Mouse (Mus musculus) right cerebral cortex, postnatal 10 days (tissue): ENCODE measurements around the gene Med28.

ENCODE experiments used
- DNase-seq, 2 experiments: peaks; one replicate each; pipeline ENCODE4 v3.0.0; 2021; ENCODE audit warnings: low spot score in 2 of 2

Med28 gene

DNA sequence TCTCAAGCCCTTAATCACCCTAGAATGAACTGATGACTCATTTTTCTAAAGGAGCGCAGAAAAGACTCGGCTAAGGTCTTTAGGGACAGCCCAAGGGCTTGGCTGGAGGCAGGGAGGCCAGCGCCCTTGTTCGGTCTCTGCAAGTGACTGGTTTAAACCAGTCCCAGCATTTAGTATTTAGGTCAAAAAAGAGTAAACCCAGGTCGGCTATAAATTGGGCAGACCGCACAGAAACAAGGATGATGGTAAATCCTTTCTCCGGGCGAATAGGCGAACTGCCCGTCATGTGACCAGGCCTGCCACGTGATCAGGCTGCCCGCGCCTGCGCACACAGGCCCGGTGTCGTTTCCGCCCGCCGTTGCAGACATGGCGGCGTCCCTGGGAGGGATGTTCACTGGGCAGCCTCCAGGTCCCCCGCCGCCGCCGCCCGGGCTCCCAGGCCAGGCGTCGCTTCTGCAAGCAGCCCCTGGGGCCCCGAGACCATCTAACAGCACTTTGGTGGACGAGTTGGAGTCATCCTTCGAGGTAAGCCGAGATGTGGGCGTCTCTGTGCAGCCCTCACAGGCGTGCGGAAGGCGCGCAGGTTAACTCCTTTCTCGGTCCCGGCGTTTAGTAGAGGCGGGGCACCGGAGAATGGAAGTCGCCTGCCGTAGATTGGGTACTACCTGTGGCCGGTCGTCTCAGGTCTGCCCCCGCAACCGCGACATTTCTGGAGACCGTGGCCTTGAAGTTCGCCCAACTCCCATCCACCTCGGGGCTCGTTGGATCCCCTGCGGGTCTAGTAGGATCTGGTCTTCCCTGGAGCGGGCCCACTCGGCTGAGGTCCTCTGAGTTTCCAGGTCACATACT is at the start of gene Med28:
Gene Med28 (plus strand): TSS at position 270 of the 849 bp plus-strand sequence.
- peak; percentile 97 for DNase-seq

- DNase-seq, result no peak
These were observed 47.1 kb upstream of the Med28 start for GRCm38 (mm10) chr5:45472880-45473450.

- no peak for DNase-seq
These were observed 46.5 kb upstream of the Med28 start for GRCm38 (mm10) chr5:45473521-45473920.

GRCm38 (mm10) chr5:45474215-45474614 is 45.8 kb upstream of the Med28 start:
- peak; percentile 68 to 73 for DNase-seq

GRCm38 (mm10) chr5:45474758-45475157 is 45.3 kb upstream of the Med28 start:
- no peak for DNase-seq

GRCm38 (mm10) chr5:45475771-45476170 is 44.3 kb upstream of the Med28 start:
- no peak for DNase-seq

- DNase-seq, result no peak
These were observed 43.7 kb upstream of the Med28 start for GRCm38 (mm10) chr5:45476288-45476687.

- no peak for DNase-seq
These were observed 42.4 kb upstream of the Med28 start for GRCm38 (mm10) chr5:45477601-45478000.

DNA sequence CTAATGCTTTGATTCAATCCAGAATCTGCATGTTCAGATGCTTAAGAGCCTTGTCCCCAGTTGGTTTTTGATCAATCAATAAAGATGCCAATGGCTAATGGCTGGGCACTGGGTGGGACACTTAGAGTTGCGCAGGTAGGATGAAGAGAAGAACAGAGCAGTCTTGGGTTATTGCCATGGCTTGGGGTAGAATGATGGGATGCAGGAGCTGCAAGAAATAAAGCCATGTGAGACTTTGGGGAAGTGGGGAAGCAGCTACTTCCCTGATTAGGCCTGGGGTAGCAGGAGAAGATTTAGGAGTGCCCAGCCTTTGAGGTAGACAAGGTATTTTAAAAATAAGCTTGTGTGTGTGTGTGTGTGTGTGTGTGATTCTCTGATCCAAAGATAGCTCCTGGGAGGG is 40.0 kb upstream of the Med28 start:
- no peak for DNase-seq

DNA sequence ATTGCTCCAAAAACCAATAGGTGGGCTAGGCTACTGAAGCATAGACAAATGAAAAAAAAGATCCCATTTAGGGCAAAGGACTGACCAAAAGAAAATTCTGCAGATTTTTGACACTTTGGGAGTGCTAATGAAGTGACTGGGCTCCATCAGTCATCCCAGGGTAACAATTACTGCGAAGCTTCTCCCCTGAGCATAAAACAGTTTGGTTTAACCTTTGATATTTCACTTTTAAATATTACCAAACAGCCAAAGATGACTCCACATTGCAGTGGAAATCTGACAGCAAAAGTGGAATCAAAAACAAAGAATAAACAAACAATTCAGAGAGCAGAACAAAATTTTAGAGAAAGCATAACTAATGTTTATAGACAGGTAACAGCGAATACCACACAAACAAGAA is 38.9 kb upstream of the Med28 start:
- no peak for DNase-seq

DNA sequence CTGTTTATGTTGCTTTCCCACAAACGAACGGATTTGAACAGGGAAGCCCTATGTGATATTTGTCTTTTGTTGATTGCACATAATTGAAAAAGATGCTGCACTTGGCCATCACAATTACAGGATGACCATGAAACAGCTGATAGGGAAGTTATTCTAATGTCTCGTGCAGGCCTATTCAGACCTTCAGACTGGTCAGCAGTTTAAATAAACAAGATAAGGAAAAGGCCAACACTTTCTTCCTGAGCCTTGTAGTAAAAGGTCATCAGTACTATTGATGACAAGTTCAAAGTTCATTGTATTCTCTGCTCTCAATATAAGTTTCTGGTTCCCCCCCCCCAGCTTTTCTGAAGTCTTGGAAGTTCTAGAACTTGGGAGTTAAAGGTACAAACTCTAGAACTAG is 37.4 kb upstream of the Med28 start:
- DNase-seq, result no peak

GRCm38 (mm10) chr5:45483654-45484053 is 36.4 kb upstream of the Med28 start:
- no peak for DNase-seq

DNA sequence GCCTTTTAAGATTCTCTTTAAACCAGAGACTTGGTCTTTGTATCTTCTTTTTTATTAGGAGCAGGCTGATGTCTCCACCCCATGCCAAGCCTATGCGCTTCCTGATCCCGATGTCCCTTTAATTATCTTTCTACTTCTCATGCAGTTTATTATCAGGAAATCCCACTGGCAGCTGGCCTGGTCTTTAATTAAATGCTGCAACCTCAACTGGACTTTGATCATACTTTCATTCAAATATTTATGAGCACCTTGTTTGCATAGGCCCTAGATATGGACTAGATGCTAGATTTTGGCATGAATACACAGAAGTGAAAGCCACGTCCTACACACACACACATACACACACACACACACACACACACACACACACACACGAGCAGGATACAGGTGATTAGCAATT is 28.3 kb upstream of the Med28 start:
- no peak for DNase-seq

- peak; percentile 98 for DNase-seq
These were observed 26.6 kb upstream of the Med28 start, which contains the start of gene Lap3 for GRCm38 (mm10) chr5:45493191-45494092. Gene Lap3, plus strand, starts transcription at chr5:45493374.

DNA sequence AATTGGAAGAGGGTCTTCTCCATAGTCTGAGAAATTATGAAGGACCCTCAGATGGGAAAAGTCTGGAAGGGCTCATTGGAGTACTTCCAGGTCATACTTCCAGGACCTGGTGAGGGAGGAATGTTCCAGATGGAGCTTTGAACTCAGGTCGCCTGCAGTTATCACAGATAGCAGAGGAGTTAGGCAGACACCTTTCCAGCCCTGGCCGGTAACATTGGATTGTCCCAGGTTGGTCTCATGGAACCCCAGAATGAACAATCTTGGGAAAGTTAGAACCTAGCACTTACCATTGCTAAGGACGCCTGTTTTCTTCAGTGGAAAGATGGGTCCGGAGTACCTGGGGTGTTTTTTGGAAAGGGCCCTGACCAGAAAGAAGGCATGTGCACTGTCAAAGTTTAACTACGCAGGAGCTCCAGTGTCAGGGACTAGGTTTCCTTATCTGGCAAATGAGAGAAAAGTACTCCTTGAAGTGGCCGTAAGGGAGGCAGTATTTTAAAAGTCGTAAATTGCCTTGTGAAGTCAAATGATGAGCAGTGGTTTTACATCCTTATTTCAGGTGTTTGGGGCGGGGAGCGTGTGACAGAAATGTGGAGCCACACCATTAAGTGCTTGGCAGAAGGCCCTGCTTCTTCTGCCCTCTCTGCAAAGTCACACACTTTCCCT is 25.8 kb upstream of the Med28 start:
- DNase-seq, result no peak

DNA sequence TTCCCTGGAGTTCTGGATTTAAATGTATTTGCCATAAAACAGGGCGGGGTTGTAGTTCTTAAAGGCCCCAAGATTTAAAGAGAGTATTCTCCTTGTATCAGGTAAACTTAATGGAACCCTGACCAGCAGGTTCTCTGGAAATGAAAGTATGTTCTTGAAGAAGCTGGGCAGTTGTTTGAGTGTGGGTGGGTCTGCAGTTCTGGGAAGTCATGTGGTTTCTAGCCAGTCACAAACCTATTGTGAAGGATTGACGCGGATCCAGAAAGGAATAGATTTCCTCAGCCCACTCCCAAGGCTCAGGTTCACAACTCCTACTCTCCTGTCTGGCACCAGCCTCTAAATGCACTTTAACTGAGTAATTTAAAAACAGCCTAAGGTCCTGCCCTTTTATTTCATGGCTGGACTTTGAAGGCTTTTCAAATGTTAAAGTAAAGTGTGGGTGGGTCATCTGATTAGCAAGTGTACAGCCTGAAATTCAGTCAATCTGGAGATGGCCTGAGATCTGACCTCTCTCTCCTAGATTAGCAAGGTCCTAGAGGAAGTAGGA is 24.5 kb upstream of the Med28 start:
- no peak for DNase-seq

GRCm38 (mm10) chr5:45496042-45496441 is 24.0 kb upstream of the Med28 start:
- DNase-seq, result no peak

DNA sequence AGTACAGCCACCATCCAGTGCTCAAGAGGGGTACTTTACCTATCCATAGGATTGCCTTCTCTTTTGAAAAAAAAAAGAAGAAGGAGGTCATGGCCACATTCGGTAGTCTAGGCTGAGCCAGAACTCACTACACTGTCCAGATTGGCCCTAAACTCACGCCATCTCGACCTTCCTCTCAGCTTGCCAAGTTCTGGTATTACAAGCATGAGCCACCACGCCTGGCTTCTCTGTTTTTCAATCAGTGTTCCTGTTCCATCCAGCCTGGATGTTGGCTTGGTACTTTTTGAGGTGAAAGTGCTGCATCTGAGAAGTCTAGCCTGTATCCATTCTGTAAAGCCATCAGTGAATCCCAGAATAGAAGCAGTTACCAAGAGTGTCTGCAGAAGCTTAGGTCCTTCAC is 23.6 kb upstream of the Med28 start:
- DNase-seq, result no peak

GRCm38 (mm10) chr5:45496930-45497550 is 23.0 kb upstream of the Med28 start:
- no peak for DNase-seq

DNA sequence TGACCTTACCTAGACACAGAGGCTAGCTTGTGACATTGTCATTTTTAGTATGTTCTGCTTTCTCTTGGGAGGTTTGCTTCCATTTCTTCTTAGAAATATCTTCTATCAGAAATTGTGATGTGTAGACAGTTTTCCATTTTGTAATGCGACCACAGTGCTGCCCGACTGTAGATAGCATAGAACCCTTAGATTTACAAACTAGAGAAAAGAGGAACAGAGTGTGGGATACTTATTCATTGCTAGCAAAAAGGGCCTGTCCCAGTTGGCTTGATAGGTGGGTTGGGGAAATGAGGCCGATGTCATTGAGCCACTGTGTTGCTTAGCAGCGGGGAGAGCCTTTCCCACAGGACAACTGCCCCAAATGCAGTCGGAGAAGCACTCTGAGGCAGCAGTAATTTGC is 22.5 kb upstream of the Med28 start:
- no peak for DNase-seq

GRCm38 (mm10) chr5:45510071-45510470 is 10.0 kb upstream of the Med28 start:
- peak; percentile 44 to 59 for DNase-seq
